Mouse (Mus musculus) embryonic fibroblast, embryonic 13.5 days (primary cell): ENCODE data around the gene Pus1. TPM values are rescaled to one million over a fixed set of nuclear protein-coding genes. Genes with fewer than 3 reads are reported as not detected.
A peak's percentile ranks its signal among the peaks of the same experiment; 100 is the strongest.

Experiments used
- H3K27ac ChIP-seq: 2 replicates; pipeline ENCODE4 v1.5.1; 2012; ENCODE audit warnings: low read length, control low read depth, inconsistent platforms; ENCODE audit not compliant: insufficient read depth
- H3K4me1 ChIP-seq: 2 replicates; pipeline ENCODE4 v1.6.1; 2011; ENCODE audit warnings: low read length; ENCODE audit not compliant: control insufficient read depth, insufficient read depth
- H3K4me3 ChIP-seq: 2 replicates; pipeline ENCODE4 v1.5.1; 2011; ENCODE audit warnings: mild to moderate bottlenecking, control low read depth, low read length; ENCODE audit not compliant: insufficient read depth
- CTCF ChIP-seq: IDR thresholded peaks from 2 replicates; pipeline ENCODE4 v1.5.1; 2011; ENCODE audit warnings: mild to moderate bottlenecking, control low read depth, low read length, moderate library complexity, borderline replicate concordance; ENCODE audit not compliant: insufficient read depth
- POLR2A ChIP-seq: IDR thresholded peaks from 2 replicates; pipeline ENCODE4 v1.6.1; 2011; ENCODE audit warnings: low read depth, mild to moderate bottlenecking, control low read depth, low read length, moderate library complexity
- polyA plus RNA-seq: library from polyadenylated mRNA; stranded (reverse); fragments of >200 nt; gene quantifications from 2 replicates; pipeline ENCODE4 v1.2.4, GENCODE M21; 2011; ENCODE audit warnings: low read depth; ENCODE audit not compliant: missing spikeins, insufficient read length

Pus1 gene
- polyA plus RNA-seq = 20.4 and 21.7 TPM in 2 replicates

- H3K4me1 ChIP-seq = 0 out of 2 replicates have a peak, but pooled peaks cover 2% of the 10 kb centered on the region
- TF ChIP-seq POLR2A = peak; percentile 82
- TF ChIP-seq CTCF = no peak
- H3K27ac ChIP-seq = peak within 1 kb of the TSS; percentile 57
- H3K4me3 ChIP-seq = peak within 1 kb of the TSS; percentile 91
Observed at GRCm38 (mm10) chr5:110779998-110780760, at the start of gene Pus1. Gene Pus1 (minus strand): TSS chr5:110780659.

- TF ChIP-seq POLR2A (no peak), CTCF (no peak)
- H3K4me1 ChIP-seq = no peaks in the 10 kb centered on the region
- H3K4me3 ChIP-seq = no peak overlapping the region
- no peak overlapping the region for H3K27ac ChIP-seq
Observed at GRCm38 (mm10) chr5:110827576-110827975, 47.1 kb upstream of the Pus1 start.

GRCm38 (mm10) chr5:110826781-110827495, 46.5 kb upstream of the Pus1 start:
- Histone ChIP-seq H3K27ac (no peak overlapping the region), H3K4me1 (no peaks in the 10 kb centered on the region), H3K4me3 (no peak overlapping the region)
- TF ChIP-seq POLR2A (no peak), CTCF (no peak)

- no peak overlapping the region for H3K4me3 ChIP-seq
- TF ChIP-seq POLR2A = no peak
- TF ChIP-seq CTCF = no peak
- no peak overlapping the region for H3K27ac ChIP-seq
- H3K4me1 ChIP-seq = no peaks in the 10 kb centered on the region
Observed at GRCm38 (mm10) chr5:110824421-110824820, 44.0 kb upstream of the Pus1 start.

GRCm38 (mm10) chr5:110809667-110810325, 29.3 kb upstream of the Pus1 start, which contains the start of gene Ulk1:
Gene Ulk1 (minus strand): TSS chr5:110810097.
- Histone ChIP-seq H3K4me3 (peak within 1 kb of the TSS; percentile 60), H3K4me1 (peaks cover 3% of the 10 kb centered on the region; the same call in 1 of the 2 replicates), H3K27ac (peak within 1 kb of the TSS; percentile 15)
- TF ChIP-seq CTCF (no peak), POLR2A (peak; percentile 98)

- 0 out of 2 replicates have a peak overlapping the region, but pooled peaks have one; percentile 15 for H3K27ac ChIP-seq
- H3K4me3 ChIP-seq = peak overlapping the region; percentile 60
- no peak for TF ChIP-seq CTCF
- TF ChIP-seq POLR2A = no peak
- H3K4me1 ChIP-seq = peaks cover 3% of the 10 kb centered on the region; the same call in 1 of the 2 replicates
Observed at GRCm38 (mm10) chr5:110808821-110809666, 28.6 kb upstream of the Pus1 start.

- peak; percentile 52; the same call in 1 of the 2 replicates for TF ChIP-seq POLR2A
- no peak for TF ChIP-seq CTCF
- Histone ChIP-seq H3K27ac (0 out of 2 replicates have a peak overlapping the region, but pooled peaks have one; percentile 23), H3K4me1 (peaks cover 3% of the 10 kb centered on the region; the same call in 1 of the 2 replicates), H3K4me3 (peak overlapping the region; percentile 60)
Observed at GRCm38 (mm10) chr5:110808061-110808631, 27.7 kb upstream of the Pus1 start.

- no peak for TF ChIP-seq POLR2A
- TF ChIP-seq CTCF = no peak
- H3K4me3 ChIP-seq = 0 out of 2 replicates have a peak overlapping the region, but pooled peaks have one; percentile 60
- no peak overlapping the region for H3K27ac ChIP-seq
- H3K4me1 ChIP-seq = peaks cover 3% of the 10 kb centered on the region; the same call in 1 of the 2 replicates
Observed at GRCm38 (mm10) chr5:110807453-110807852, 27.0 kb upstream of the Pus1 start.

- H3K4me1 ChIP-seq = peaks cover 3% of the 10 kb centered on the region; the same call in 1 of the 2 replicates
- H3K4me3 ChIP-seq = no peak overlapping the region
- no peak overlapping the region for H3K27ac ChIP-seq
- no peak for TF ChIP-seq POLR2A
- no peak for TF ChIP-seq CTCF
Observed at GRCm38 (mm10) chr5:110806676-110807075, 26.2 kb upstream of the Pus1 start.
